Mouse (Mus musculus) skeletal muscle tissue, adult 2 months (tissue): ENCODE data around the gene Map4k5.
A peak's percentile ranks its signal among the peaks of the same experiment; 100 is the strongest.

Experiments
- DNase-seq: peaks from one replicate; pipeline ENCODE4 v3.0.0-alpha.2; 2012; ENCODE audit warnings: low read depth, low spot score

The Map4k5 gene

GRCm38 (mm10) chr12:69843531-69844445, 49.2 kb downstream of the Map4k5 start:
- no peak for DNase-seq

- DNase-seq: no peak
Measured at GRCm38 (mm10) chr12:69838376-69838775, 54.6 kb downstream of the Map4k5 start.

- DNase-seq: no peak
Measured at GRCm38 (mm10) chr12:69833982-69834604, 58.9 kb downstream of the Map4k5 start.

GRCm38 (mm10) chr12:69831239-69831910, 61.6 kb downstream of the Map4k5 start:
- no peak for DNase-seq

GRCm38 (mm10) chr12:69828214-69828613, 64.8 kb downstream of the Map4k5 start:
- no peak for DNase-seq

- no peak for DNase-seq
Measured at GRCm38 (mm10) chr12:69824881-69825597, 68.0 kb downstream of the Map4k5 start.

- DNase-seq: peak; percentile 40
Measured at GRCm38 (mm10) chr12:69814272-69814671, 78.7 kb downstream of the Map4k5 start.

GRCm38 (mm10) chr12:69813596-69813995, 79.4 kb downstream of the Map4k5 start:
- DNase-seq: no peak

GRCm38 (mm10) chr12:69812986-69813385, 80.0 kb downstream of the Map4k5 start:
- DNase-seq: no peak

- no peak for DNase-seq
Measured at GRCm38 (mm10) chr12:69811976-69812375, 81.0 kb downstream of the Map4k5 start.

GRCm38 (mm10) chr12:69809439-69809838, 83.6 kb downstream of the Map4k5 start:
- DNase-seq: no peak

GRCm38 (mm10) chr12:69807399-69807985, 85.5 kb downstream of the Map4k5 start:
- no peak for DNase-seq

- DNase-seq: no peak
Measured at GRCm38 (mm10) chr12:69805148-69805547, 87.9 kb downstream of the Map4k5 start.

GRCm38 (mm10) chr12:69804393-69805070, 88.5 kb downstream of the Map4k5 start:
- DNase-seq: no peak

- no peak for DNase-seq
Measured at GRCm38 (mm10) chr12:69803196-69803595, 89.8 kb downstream of the Map4k5 start.

GRCm38 (mm10) chr12:69800586-69800985, 92.4 kb downstream of the Map4k5 start:
- DNase-seq: no peak

- DNase-seq: no peak
Measured at GRCm38 (mm10) chr12:69796311-69796710, 96.7 kb downstream of the Map4k5 start.

- peak; percentile 10 for DNase-seq
Measured at GRCm38 (mm10) chr12:69790530-69791505, 102.2 kb downstream of the Map4k5 start, which contains the start of gene Cdkl1. TSS of gene Cdkl1 (minus strand) at chr12:69791267.

GRCm38 (mm10) chr12:69789766-69790529, 103.1 kb downstream of the Map4k5 start:
- no peak for DNase-seq
